Mouse (Mus musculus): Measurements from ENCODE around the gene Agrp. TPM values are rescaled to one million over a fixed set of nuclear protein-coding genes. Genes with fewer than 3 reads are reported as not detected.

Gene Agrp
- 1.1 and 1.5 TPM in 2 replicates for polyA plus RNA-seq (2014; fragmentation: Nextera tagmentation; extraction: Ambion mirVana)

DNA sequence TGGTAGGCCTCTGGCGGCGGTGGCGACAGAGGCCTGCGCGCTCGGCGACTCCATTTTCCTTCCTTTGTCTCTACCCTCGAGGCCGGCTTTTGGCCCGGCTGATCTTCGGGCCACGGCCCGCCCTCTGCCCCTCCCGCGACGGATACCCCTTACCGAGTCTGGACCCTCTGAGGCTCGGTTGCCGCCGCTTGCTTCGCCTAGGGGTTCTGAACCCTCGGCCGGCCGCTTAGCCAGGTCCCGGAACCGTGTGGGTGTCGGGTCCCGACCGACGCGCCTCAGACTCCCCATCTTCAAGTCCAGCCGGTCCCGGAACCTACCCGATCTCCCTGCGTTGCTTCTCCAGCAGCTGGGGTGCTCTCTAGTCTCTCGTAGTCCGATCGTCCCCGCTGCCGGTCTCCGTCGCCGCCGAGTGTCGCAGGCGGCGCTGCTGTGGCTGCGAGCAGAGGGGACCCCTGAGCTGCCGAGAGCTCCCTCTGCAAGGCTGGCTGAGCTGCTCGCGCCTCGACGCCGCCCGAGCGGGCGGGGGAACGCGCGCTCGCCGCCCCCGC lies at the start of gene Agrp:
Gene Agrp (minus strand): TSS at position 431 of the 548 bp plus-strand sequence.
- peaks cover 31% of the 10 kb centered on the region for H3K4me1 ChIP-seq (replicated peaks; ENCODE audit: control insufficient read depth, insufficient read depth, low read length)
- H3K9me3 ChIP-seq (ENCODE audit: control insufficient read depth, low read length) = no peaks in the 10 kb centered on the region
- peak; percentile 34 for ATAC-seq (replicated peaks; ENCODE audit: low FRiP score, low TSS enrichment, low read depth)
- no peaks in the 10 kb centered on the region for H3K36me3 ChIP-seq (ENCODE audit: control insufficient read depth, insufficient read depth, low read length)
- no peaks in the 10 kb centered on the region for H3K27me3 ChIP-seq (replicated peaks; ENCODE audit: control insufficient read depth, insufficient read depth, low read length)
- peak within 1 kb of the TSS; percentile 79 for H3K9ac ChIP-seq (ENCODE audit: low read length)
- H3K4me2 ChIP-seq (ENCODE audit: low read length) = peak within 1 kb of the TSS; percentile 73
- H3K4me3 ChIP-seq (ENCODE audit: low read depth, low read length) = peak within 1 kb of the TSS; percentile 61
- WGBS = under 1% methylated on average over 51 of the region's 63 CpGs
- H3K27ac ChIP-seq (ENCODE audit: low read depth) = peak within 1 kb of the TSS; percentile 98
- peak; percentile 90 for DNase-seq (ENCODE audit: low spot score)

DNA sequence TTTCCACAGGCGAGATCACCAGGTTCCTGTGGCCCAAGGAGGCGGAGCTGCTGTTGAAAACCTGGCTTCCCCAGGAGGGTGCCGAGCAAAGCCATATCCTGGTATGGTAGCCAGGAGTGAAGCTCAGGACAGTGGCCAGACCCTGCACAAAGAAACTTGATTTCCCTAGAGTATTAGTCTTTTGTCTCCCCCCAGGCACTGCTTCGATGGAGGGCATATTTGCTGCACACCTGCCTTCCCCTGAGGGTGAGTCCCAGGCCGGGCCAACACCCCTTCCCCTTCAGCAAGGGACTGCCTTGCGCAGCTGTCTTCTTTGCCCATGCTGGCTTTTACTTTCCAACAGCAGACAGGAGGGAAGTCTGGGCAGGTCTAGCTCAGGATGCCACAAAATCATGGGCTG lies 49.4 kb upstream of the Agrp start:
- Histone ChIP-seq H3K27me3 (replicated peaks; ENCODE audit: control insufficient read depth, insufficient read depth, low read length) (no peaks in the 10 kb centered on the region), H3K9me3 (ENCODE audit: control insufficient read depth, low read length) (no peaks in the 10 kb centered on the region), H3K27ac (ENCODE audit: low read depth) (no peak overlapping the region), H3K9ac (ENCODE audit: low read length) (no peak overlapping the region), H3K36me3 (ENCODE audit: control insufficient read depth, insufficient read depth, low read length) (peaks cover 32% of the 10 kb centered on the region), H3K4me1 (replicated peaks; ENCODE audit: control insufficient read depth, insufficient read depth, low read length) (no peaks in the 10 kb centered on the region), H3K4me3 (ENCODE audit: low read depth, low read length) (no peak overlapping the region), H3K4me2 (ENCODE audit: low read length) (peak overlapping the region; percentile 42; the same call in 1 of the 2 replicates)
- ATAC-seq (replicated peaks; ENCODE audit: low FRiP score, low TSS enrichment, low read depth) = no peak
- no peak for DNase-seq (ENCODE audit: low spot score)
- WGBS = 73% methylated on average over 6 of the region's 6 CpGs

GRCm38 (mm10) chr8:105685796-105686308 lies 48.7 kb upstream of the Agrp start, which contains the start of gene Carmil2:
Gene Carmil2 (plus strand): TSS chr8:105686274.
- Histone ChIP-seq H3K27ac (ENCODE audit: low read depth) (no peak within 1 kb of the TSS), H3K36me3 (ENCODE audit: control insufficient read depth, insufficient read depth, low read length) (peaks cover 39% of the 10 kb centered on the region), H3K4me3 (ENCODE audit: low read depth, low read length) (no peak within 1 kb of the TSS), H3K4me1 (replicated peaks; ENCODE audit: control insufficient read depth, insufficient read depth, low read length) (no peaks in the 10 kb centered on the region), H3K9me3 (ENCODE audit: control insufficient read depth, low read length) (no peaks in the 10 kb centered on the region), H3K27me3 (replicated peaks; ENCODE audit: control insufficient read depth, insufficient read depth, low read length) (no peaks in the 10 kb centered on the region), H3K4me2 (ENCODE audit: low read length) (peak within 1 kb of the TSS; percentile 42), H3K9ac (ENCODE audit: low read length) (no peak within 1 kb of the TSS)
- DNase-seq (ENCODE audit: low spot score) (peak; percentile 85), ATAC-seq (replicated peaks; ENCODE audit: low FRiP score, low TSS enrichment, low read depth) (peak; percentile 57)
- 6% methylated on average over 26 of the region's 26 CpGs for WGBS

- ATAC-seq (replicated peaks; ENCODE audit: low FRiP score, low TSS enrichment, low read depth) = no peak
- no peak overlapping the region for H3K27ac ChIP-seq (ENCODE audit: low read depth)
These were observed 48.1 kb upstream of the Agrp start for GRCm38 (mm10) chr8:105685325-105685724.

DNA sequence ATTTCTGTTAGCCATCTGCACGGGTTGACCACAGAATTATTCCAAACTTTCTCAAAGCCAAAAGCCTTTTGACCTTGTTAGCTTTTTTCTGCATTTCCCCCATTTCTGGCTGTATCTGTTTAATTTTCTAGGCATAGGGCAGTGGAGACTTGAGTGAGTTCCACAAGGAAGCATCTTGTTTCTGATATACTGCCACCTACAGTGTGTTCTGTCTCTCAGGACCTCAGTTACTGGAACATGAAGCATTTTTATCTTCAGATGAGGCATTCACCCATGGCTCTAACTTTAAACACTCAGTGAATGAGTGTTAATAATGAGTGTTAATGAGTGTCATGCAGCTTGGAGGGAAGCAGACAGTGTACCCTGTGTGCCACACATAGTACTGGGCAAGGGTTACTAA lies 40.7 kb upstream of the Agrp start:
- Histone ChIP-seq H3K4me1 (replicated peaks; ENCODE audit: control insufficient read depth, insufficient read depth, low read length) (no peaks in the 10 kb centered on the region), H3K9ac (ENCODE audit: low read length) (no peak overlapping the region), H3K4me3 (ENCODE audit: low read depth, low read length) (no peak overlapping the region), H3K27ac (ENCODE audit: low read depth) (no peak overlapping the region), H3K36me3 (ENCODE audit: control insufficient read depth, insufficient read depth, low read length) (peaks cover 98% of the 10 kb centered on the region), H3K4me2 (ENCODE audit: low read length) (no peak overlapping the region), H3K27me3 (replicated peaks; ENCODE audit: control insufficient read depth, insufficient read depth, low read length) (no peaks in the 10 kb centered on the region), H3K9me3 (ENCODE audit: control insufficient read depth, low read length) (no peaks in the 10 kb centered on the region)
- WGBS = 73% methylated on average over 1 of the region's 1 CpGs
- no peak for ATAC-seq (replicated peaks; ENCODE audit: low FRiP score, low TSS enrichment, low read depth)
- DNase-seq (ENCODE audit: low spot score) = no peak

More at GRCm38 (mm10) chr8:105685325-105685724, 48.1 kb upstream of the Agrp start:
- 74% methylated on average over 7 of the region's 7 CpGs for WGBS
- DNase-seq (ENCODE audit: low spot score) = no peak
- H3K36me3 ChIP-seq (ENCODE audit: control insufficient read depth, insufficient read depth, low read length) = peaks cover 44% of the 10 kb centered on the region
- no peaks in the 10 kb centered on the region for H3K4me1 ChIP-seq (replicated peaks; ENCODE audit: control insufficient read depth, insufficient read depth, low read length)
- H3K9ac ChIP-seq (ENCODE audit: low read length) = no peak overlapping the region
- H3K27me3 ChIP-seq (replicated peaks; ENCODE audit: control insufficient read depth, insufficient read depth, low read length) = no peaks in the 10 kb centered on the region
- H3K9me3 ChIP-seq (ENCODE audit: control insufficient read depth, low read length) = no peaks in the 10 kb centered on the region
- peak overlapping the region; percentile 42 for H3K4me2 ChIP-seq (ENCODE audit: low read length)
- H3K4me3 ChIP-seq (ENCODE audit: low read depth, low read length) = no peak overlapping the region

DNA sequence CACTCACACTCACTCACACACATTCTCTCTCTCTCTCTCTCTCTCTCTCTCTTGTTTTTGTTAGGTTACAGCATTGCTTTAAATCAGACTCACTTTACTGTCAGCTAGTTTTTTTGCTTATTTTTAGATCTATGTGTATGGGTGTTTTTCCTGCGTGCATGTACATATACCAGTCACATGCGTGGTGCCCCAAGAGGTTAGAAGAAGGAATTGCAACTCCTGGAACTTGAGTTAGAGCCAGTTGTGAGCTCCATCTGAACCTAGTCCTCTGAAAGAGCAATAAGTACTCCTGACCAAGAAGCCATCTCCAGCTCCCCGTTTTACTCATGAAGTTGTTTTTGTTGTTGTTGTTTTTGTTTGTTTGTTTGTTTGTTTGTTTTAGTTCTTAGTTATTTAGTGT lies 24.0 kb upstream of the Agrp start:
- H3K27me3 ChIP-seq (replicated peaks; ENCODE audit: control insufficient read depth, insufficient read depth, low read length) = no peaks in the 10 kb centered on the region

GRCm38 (mm10) chr8:105657641-105658040 lies 20.4 kb upstream of the Agrp start:
- Histone ChIP-seq H3K36me3 (ENCODE audit: control insufficient read depth, insufficient read depth, low read length) (peaks cover 34% of the 10 kb centered on the region), H3K27me3 (replicated peaks; ENCODE audit: control insufficient read depth, insufficient read depth, low read length) (no peaks in the 10 kb centered on the region), H3K4me3 (ENCODE audit: low read depth, low read length) (no peak overlapping the region), H3K4me1 (replicated peaks; ENCODE audit: control insufficient read depth, insufficient read depth, low read length) (no peaks in the 10 kb centered on the region), H3K9me3 (ENCODE audit: control insufficient read depth, low read length) (no peaks in the 10 kb centered on the region), H3K4me2 (ENCODE audit: low read length) (no peak overlapping the region), H3K27ac (ENCODE audit: low read depth) (no peak overlapping the region), H3K9ac (ENCODE audit: low read length) (no peak overlapping the region)
- ATAC-seq (replicated peaks; ENCODE audit: low FRiP score, low TSS enrichment, low read depth) (no peak), DNase-seq (ENCODE audit: low spot score) (no peak)

More for the DNA sequence above, 24.0 kb upstream of the Agrp start:
- Histone ChIP-seq H3K4me1 (replicated peaks; ENCODE audit: control insufficient read depth, insufficient read depth, low read length) (no peaks in the 10 kb centered on the region), H3K27ac (ENCODE audit: low read depth) (no peak overlapping the region), H3K9ac (ENCODE audit: low read length) (no peak overlapping the region), H3K36me3 (ENCODE audit: control insufficient read depth, insufficient read depth, low read length) (peaks cover 35% of the 10 kb centered on the region), H3K4me2 (ENCODE audit: low read length) (no peak overlapping the region), H3K9me3 (ENCODE audit: control insufficient read depth, low read length) (no peaks in the 10 kb centered on the region), H3K4me3 (ENCODE audit: low read depth, low read length) (no peak overlapping the region)
- ATAC-seq (replicated peaks; ENCODE audit: low FRiP score, low TSS enrichment, low read depth) (no peak), DNase-seq (ENCODE audit: low spot score) (no peak)
- 79% methylated on average over 3 of the region's 3 CpGs for WGBS

DNA sequence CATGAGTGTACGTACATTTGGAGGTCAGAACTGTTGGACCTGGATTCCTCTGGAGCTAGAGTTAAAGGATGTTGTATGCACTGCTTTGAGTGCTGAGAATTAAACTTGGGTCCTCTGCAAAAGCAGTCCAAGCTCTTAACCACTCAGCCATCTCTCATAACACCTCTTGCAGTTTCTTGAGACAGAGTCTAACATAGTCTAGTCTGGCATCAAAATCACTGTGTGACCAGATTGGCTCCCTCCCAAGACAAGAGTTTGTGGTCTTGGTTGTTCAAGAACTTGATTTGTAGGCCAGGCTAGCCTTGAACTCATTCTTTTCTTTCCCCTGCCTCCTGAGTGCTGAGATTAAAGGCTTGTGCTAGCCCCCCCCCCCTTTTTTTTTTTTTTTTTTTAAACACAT lies 11.7 kb upstream of the Agrp start:
- no peak overlapping the region for H3K27ac ChIP-seq (ENCODE audit: low read depth)
- no peak overlapping the region for H3K9ac ChIP-seq (ENCODE audit: low read length)
- H3K9me3 ChIP-seq (ENCODE audit: control insufficient read depth, low read length) = no peaks in the 10 kb centered on the region
- H3K36me3 ChIP-seq (ENCODE audit: control insufficient read depth, insufficient read depth, low read length) = peaks cover 49% of the 10 kb centered on the region
- no peak overlapping the region for H3K4me3 ChIP-seq (ENCODE audit: low read depth, low read length)
- H3K4me2 ChIP-seq (ENCODE audit: low read length) = no peak overlapping the region
- no peak for DNase-seq (ENCODE audit: low spot score)
- no peaks in the 10 kb centered on the region; the same call in 1 of the 2 replicates for H3K4me1 ChIP-seq (replicated peaks; ENCODE audit: control insufficient read depth, insufficient read depth, low read length)
- no peaks in the 10 kb centered on the region for H3K27me3 ChIP-seq (replicated peaks; ENCODE audit: control insufficient read depth, insufficient read depth, low read length)
- no peak for ATAC-seq (replicated peaks; ENCODE audit: low FRiP score, low TSS enrichment, low read depth)
- WGBS = 100% methylated on average over 1 of the region's 1 CpGs

DNA sequence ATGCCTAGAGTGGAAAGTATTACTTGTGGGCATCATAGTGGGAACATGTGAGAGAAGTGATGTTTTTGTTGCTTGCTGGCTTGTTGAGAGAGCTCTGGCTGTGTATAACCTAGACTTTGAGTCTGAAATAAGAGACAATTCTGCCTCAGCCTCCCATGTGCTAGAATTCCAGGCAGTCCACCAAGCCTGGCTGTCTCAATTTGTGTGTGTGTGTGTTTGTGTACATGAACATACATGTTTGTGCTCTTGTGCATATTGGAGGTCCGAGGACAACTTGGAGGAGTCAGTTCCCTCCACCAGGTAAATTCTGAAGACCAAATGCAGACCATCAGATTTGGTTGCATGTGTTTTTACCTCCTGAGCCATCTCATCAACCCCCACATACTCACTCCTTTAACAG lies 8.0 kb upstream of the Agrp start:
- WGBS = 97% methylated on average over 1 of the region's 1 CpGs
- no peak overlapping the region for H3K27ac ChIP-seq (ENCODE audit: low read depth)
- peaks cover 28% of the 10 kb centered on the region for H3K36me3 ChIP-seq (ENCODE audit: control insufficient read depth, insufficient read depth, low read length)
- H3K9ac ChIP-seq (ENCODE audit: low read length) = no peak overlapping the region
- H3K9me3 ChIP-seq (ENCODE audit: control insufficient read depth, low read length) = no peaks in the 10 kb centered on the region
- no peak overlapping the region for H3K4me2 ChIP-seq (ENCODE audit: low read length)
- no peaks in the 10 kb centered on the region for H3K27me3 ChIP-seq (replicated peaks; ENCODE audit: control insufficient read depth, insufficient read depth, low read length)
- ATAC-seq (replicated peaks; ENCODE audit: low FRiP score, low TSS enrichment, low read depth) (no peak), DNase-seq (ENCODE audit: low spot score) (no peak)
- H3K4me3 ChIP-seq (ENCODE audit: low read depth, low read length) = no peak overlapping the region
- H3K4me1 ChIP-seq (replicated peaks; ENCODE audit: control insufficient read depth, insufficient read depth, low read length) = peaks cover 6% of the 10 kb centered on the region; the same call in 1 of the 2 replicates
